Mouse (Mus musculus) cerebral cortex, adult 2 months (tissue): ENCODE data around the gene Ramp1.

Experiments used
- whole genome bisulfite sequencing: fragments of 180-500 bp; shearing (Covaris S2); methylation state at CpG from one replicate; pipeline ENCODE4 v1.1.7; 2018; 5-methylcytosine and 5-hydroxymethylcytosine counted together

Gene Ramp1

GRCm38 (mm10) chr1:91199793-91200192 lies 20.2 kb downstream of the Ramp1 start:
- 55% methylated on average over 10 of the region's 10 CpGs for WGBS

- WGBS, result 62% methylated on average over 3 of the region's 3 CpGs
Observed at GRCm38 (mm10) chr1:91201122-91201521, 21.5 kb downstream of the Ramp1 start.

- WGBS, result 61% methylated on average over 5 of the region's 5 CpGs
Observed at GRCm38 (mm10) chr1:91204221-91204765, 24.7 kb downstream of the Ramp1 start.

- WGBS, result 78% methylated on average over 6 of the region's 6 CpGs
Observed at GRCm38 (mm10) chr1:91205651-91206050, 26.0 kb downstream of the Ramp1 start.

GRCm38 (mm10) chr1:91206336-91206735 lies 26.7 kb downstream of the Ramp1 start:
- 60% methylated on average over 8 of the region's 8 CpGs for WGBS

- 38% methylated on average over 5 of the region's 5 CpGs for WGBS
Observed at GRCm38 (mm10) chr1:91206873-91207272, 27.3 kb downstream of the Ramp1 start.

- WGBS, result 50% methylated on average over 3 of the region's 3 CpGs
Observed at GRCm38 (mm10) chr1:91207334-91208074, 27.9 kb downstream of the Ramp1 start.

- WGBS, result 35% methylated on average over 6 of the region's 6 CpGs
Observed at GRCm38 (mm10) chr1:91209343-91209742, 29.7 kb downstream of the Ramp1 start.

GRCm38 (mm10) chr1:91209785-91210184 lies 30.2 kb downstream of the Ramp1 start:
- WGBS, result 16% methylated on average over 6 of the region's 6 CpGs

- 59% methylated on average over 1 of the region's 1 CpGs for WGBS
Observed at GRCm38 (mm10) chr1:91211099-91211498, 31.5 kb downstream of the Ramp1 start.

- WGBS, result 37% methylated on average over 7 of the region's 7 CpGs
Observed at GRCm38 (mm10) chr1:91211591-91212008, 32.0 kb downstream of the Ramp1 start.

- whole genome bisulfite sequencing, result 76% methylated on average over 1 of the region's 1 CpGs
Observed at GRCm38 (mm10) chr1:91215264-91215663, 35.6 kb downstream of the Ramp1 start.

- 10% methylated on average over 1 of the region's 1 CpGs for WGBS
Observed at GRCm38 (mm10) chr1:91215981-91216380, 36.4 kb downstream of the Ramp1 start.

GRCm38 (mm10) chr1:91216504-91217267 lies 37.1 kb downstream of the Ramp1 start:
- 31% methylated on average over 10 of the region's 10 CpGs for WGBS

GRCm38 (mm10) chr1:91219641-91220321 lies 40.2 kb downstream of the Ramp1 start:
- 90% methylated on average over 7 of the region's 7 CpGs for WGBS

- WGBS, result 93% methylated on average over 3 of the region's 3 CpGs
Observed at GRCm38 (mm10) chr1:91220322-91220672, 40.7 kb downstream of the Ramp1 start.

GRCm38 (mm10) chr1:91226562-91226961 lies 46.9 kb downstream of the Ramp1 start:
- 77% methylated on average over 4 of the region's 4 CpGs for WGBS

GRCm38 (mm10) chr1:91227381-91228054 lies 47.9 kb downstream of the Ramp1 start:
- WGBS, result 65% methylated on average over 15 of the region's 15 CpGs

GRCm38 (mm10) chr1:91231142-91231541 lies 51.5 kb downstream of the Ramp1 start:
- 55% methylated on average over 6 of the region's 6 CpGs for WGBS

- 66% methylated on average over 5 of the region's 5 CpGs for whole genome bisulfite sequencing
Observed at GRCm38 (mm10) chr1:91231896-91232295, 52.3 kb downstream of the Ramp1 start.

GRCm38 (mm10) chr1:91235395-91235794 lies 55.8 kb downstream of the Ramp1 start:
- WGBS, result 58% methylated on average over 5 of the region's 5 CpGs

- 88% methylated on average over 6 of the region's 6 CpGs for WGBS
Observed at GRCm38 (mm10) chr1:91237676-91238075, 58.1 kb downstream of the Ramp1 start.
